Mouse (Mus musculus) limb, embryonic 14.5 days (tissue): ENCODE results near the gene Wls. TPM values are rescaled to one million over a fixed set of nuclear protein-coding genes. Genes with fewer than 3 reads are reported as not detected.

Source experiments
- ATAC-seq: fragments of 200-750 bp; cut with Nextera tagmentation; 2 replicates; pipeline ENCODE4 v1.8.0; 2017; ENCODE audit warnings: low read depth, moderate number of reproducible peaks, moderate TSS enrichment; ENCODE audit not compliant: low FRiP score
- DNase-seq: peaks from one replicate; pipeline ENCODE4 v3.0.0-alpha.2; 2015; ENCODE audit warnings: low spot score
- H3K27ac ChIP-seq: fragments of 300-500 bp; sonication (generic); replicated peaks from 2 replicates; pipeline ENCODE4 v1.5.1; 2014; ENCODE audit warnings: low read depth, mild to moderate bottlenecking, low read length, moderate library complexity, mixed read lengths
- H3K27me3 ChIP-seq: fragments of 300-500 bp; sonication (generic); 2 replicates; pipeline ENCODE4 v1.6.1; 2014; ENCODE audit warnings: low read length, mixed read lengths; ENCODE audit not compliant: control insufficient read depth, insufficient read depth
- H3K36me3 ChIP-seq: fragments of 300-500 bp; sonication (generic); 2 replicates; pipeline ENCODE4 v1.6.1; 2014; ENCODE audit warnings: mild to moderate bottlenecking, low read length, moderate library complexity, mixed read lengths; ENCODE audit not compliant: control insufficient read depth, insufficient read depth
- H3K4me1 ChIP-seq: fragments of 300-500 bp; sonication (generic); 2 replicates; pipeline ENCODE4 v1.6.1; 2014; ENCODE audit warnings: antibody characterized with exemption, low read length, mixed read lengths; ENCODE audit not compliant: control insufficient read depth, insufficient read depth
- H3K4me2 ChIP-seq: fragments of 300-500 bp; sonication (generic); replicated peaks from 2 replicates; pipeline ENCODE4 v1.6.1; 2014; ENCODE audit warnings: low read depth, mild to moderate bottlenecking, low read length, moderate library complexity; ENCODE audit not compliant: severe bottlenecking
- H3K4me3 ChIP-seq: fragments of 300-500 bp; sonication (generic); replicated peaks from 2 replicates; pipeline ENCODE4 v1.5.1; 2014; ENCODE audit warnings: low read length
- H3K9ac ChIP-seq: fragments of 300-500 bp; sonication (generic); 2 replicates; pipeline ENCODE4 v1.6.1; 2014; ENCODE audit warnings: mild to moderate bottlenecking, low read depth, low read length, moderate library complexity; ENCODE audit not compliant: severe bottlenecking
- H3K9me3 ChIP-seq: fragments of 300-500 bp; sonication (generic); 2 replicates; pipeline ENCODE4 v1.6.1; 2016; ENCODE audit warnings: low read length; ENCODE audit not compliant: control insufficient read depth
- POLR2A ChIP-seq: fragments of 200-500 bp; IDR thresholded peaks from 2 replicates; pipeline ENCODE4 v1.8.0; 2012; ENCODE audit warnings: inconsistent platforms, mild to moderate bottlenecking, moderate library complexity, borderline replicate concordance; ENCODE audit not compliant: insufficient read depth, insufficient read length; ENCODE audit errors: extremely low read depth
- WGBS: fragments of 180-500 bp; shearing (Covaris S2); extraction: QIAGEN DNeasy Blood & Tissue Kit; methylation state at CpG from one replicate; pipeline ENCODE4 v1.1.7; 2014; 5-methylcytosine and 5-hydroxymethylcytosine counted together
- polyA plus RNA-seq, 2 experiments: library from polyadenylated mRNA; depleted of rRNA in 1 of 2; stranded (reverse) in 1 of 2; unstranded in 1 of 2; fragments of >200 nt; fragmentation: Nextera tagmentation in 1 of 2; extraction: Ambion mirVana in 1 of 2; gene quantifications; 2 replicates each; pipeline versions ENCODE4 v1.2.1 to v1.2.3; 2012 to 2014

Gene Wls
- polyA plus RNA-seq, 2 experiments: 105 to 185 TPM

- WGBS: 80% methylated on average over 2 of the region's 2 CpGs
- Histone ChIP-seq H3K9me3 (no peaks in the 10 kb centered on the region), H3K4me3 (no peak overlapping the region), H3K27ac (no peak overlapping the region), H3K4me1 (0 out of 2 replicates have a peak, but pooled peaks cover 2% of the 10 kb centered on the region), H3K4me2 (no peak overlapping the region), H3K9ac (no peak overlapping the region), H3K36me3 (no peaks in the 10 kb centered on the region), H3K27me3 (no peaks in the 10 kb centered on the region)
- ATAC-seq (no peak), DNase-seq (no peak)
- no peak for TF ChIP-seq POLR2A
These were observed 12.5 kb downstream of the Wls start for GRCm38 (mm10) chr3:159851980-159852379.

- no peak overlapping the region for H3K27ac ChIP-seq
- no peak overlapping the region for H3K4me3 ChIP-seq
- ATAC-seq (no peak), DNase-seq (no peak)
- no peaks in the 10 kb centered on the region for H3K27me3 ChIP-seq
- H3K36me3 ChIP-seq: no peaks in the 10 kb centered on the region
- no peak for TF ChIP-seq POLR2A
- no peaks in the 10 kb centered on the region for H3K4me1 ChIP-seq
- no peak overlapping the region for H3K4me2 ChIP-seq
- no peak overlapping the region for H3K9ac ChIP-seq
- H3K9me3 ChIP-seq: no peaks in the 10 kb centered on the region
- 90% methylated on average over 1 of the region's 1 CpGs for WGBS
These were observed 17.6 kb downstream of the Wls start for GRCm38 (mm10) chr3:159857112-159857511.

GRCm38 (mm10) chr3:159865691-159866090 lies 26.2 kb downstream of the Wls start:
- ATAC-seq (no peak), DNase-seq (no peak)
- no peaks in the 10 kb centered on the region for H3K36me3 ChIP-seq
- no peak overlapping the region for H3K4me3 ChIP-seq
- no peak overlapping the region for H3K27ac ChIP-seq
- 84% methylated on average over 1 of the region's 1 CpGs for WGBS
- H3K4me1 ChIP-seq: no peaks in the 10 kb centered on the region
- H3K4me2 ChIP-seq: no peak overlapping the region
- no peaks in the 10 kb centered on the region for H3K9me3 ChIP-seq
- TF ChIP-seq POLR2A: no peak
- no peaks in the 10 kb centered on the region for H3K27me3 ChIP-seq
- H3K9ac ChIP-seq: no peak overlapping the region

- H3K4me2 ChIP-seq: no peak overlapping the region
- no peak for DNase-seq
- H3K9ac ChIP-seq: no peak overlapping the region
- no peak overlapping the region for H3K27ac ChIP-seq
- ATAC-seq: no peak
- no peaks in the 10 kb centered on the region for H3K9me3 ChIP-seq
- peaks cover 22% of the 10 kb centered on the region for H3K36me3 ChIP-seq
- H3K27me3 ChIP-seq: no peaks in the 10 kb centered on the region
- H3K4me1 ChIP-seq: no peaks in the 10 kb centered on the region
- no peak overlapping the region for H3K4me3 ChIP-seq
- no peak for TF ChIP-seq POLR2A
These were observed 39.5 kb downstream of the Wls start for GRCm38 (mm10) chr3:159878983-159879382.

GRCm38 (mm10) chr3:159883325-159883724 lies 43.9 kb downstream of the Wls start:
- no peak for TF ChIP-seq POLR2A
- ATAC-seq: no peak
- Histone ChIP-seq H3K4me2 (no peak overlapping the region), H3K36me3 (peaks cover 8% of the 10 kb centered on the region), H3K4me3 (no peak overlapping the region), H3K4me1 (peaks cover 16% of the 10 kb centered on the region), H3K9ac (no peak overlapping the region), H3K27ac (no peak overlapping the region), H3K9me3 (no peaks in the 10 kb centered on the region), H3K27me3 (no peaks in the 10 kb centered on the region)
- DNase-seq: no peak
- 31% methylated on average over 2 of the region's 2 CpGs for WGBS

GRCm38 (mm10) chr3:159884802-159885201 lies 45.3 kb downstream of the Wls start:
- no peak for DNase-seq
- Histone ChIP-seq H3K27ac (no peak overlapping the region), H3K36me3 (peaks cover 5% of the 10 kb centered on the region), H3K4me2 (no peak overlapping the region), H3K27me3 (no peaks in the 10 kb centered on the region), H3K4me1 (peaks cover 16% of the 10 kb centered on the region), H3K4me3 (no peak overlapping the region), H3K9ac (no peak overlapping the region), H3K9me3 (no peaks in the 10 kb centered on the region)
- ATAC-seq: no peak
- TF ChIP-seq POLR2A: no peak
